Mouse (Mus musculus) duodenum, adult 2 months (tissue): ENCODE results near the gene Cdkl2. TPM values are rescaled to one million over a fixed set of nuclear protein-coding genes. Genes with fewer than 3 reads are reported as not detected.

Source experiments
- polyA plus RNA-seq: library from polyadenylated mRNA; depleted of rRNA; stranded (reverse); fragments of >200 nt; gene quantifications from 2 replicates; pipeline ENCODE4 v1.2.3, GENCODE M21; 2012; ENCODE audit warnings: low replicate concordance; rRNA removed

Gene Cdkl2
- polyA plus RNA-seq = 0.20 and 0.21 TPM in 2 replicates

GRCm38 (mm10) chr5:92043783-92044182 lies at the start of gene Cdkl2:
Gene Cdkl2, minus strand, starts transcription at chr5:92043883.

GRCm38 (mm10) chr5:92083417-92084038 lies 39.8 kb upstream of the Cdkl2 start, which contains the start of gene G3bp2:
Gene G3bp2, minus strand, starts transcription at chr5:92083719.

GRCm38 (mm10) chr5:91987236-91987635 lies 56.4 kb downstream of the Cdkl2 start, which contains the start of gene Odaph:
Gene Odaph, plus strand, starts transcription at chr5:91987475.

GRCm38 (mm10) chr5:91962639-91963440 lies 80.8 kb downstream of the Cdkl2 start, which contains the start of gene Rchy1:
Gene Rchy1, minus strand, starts transcription at chr5:91963068.

Other genes starting within 250 kb of the Cdkl2 start
- gene Rchy1, start 80.8 kb downstream of the Cdkl2 start, polyA plus RNA-seq = 5.1 and 7.0 TPM in 2 replicates
- not detected in 2 replicates for gene Odaph, start 56.4 kb downstream of the Cdkl2 start, polyA plus RNA-seq
- 3.8 and 5.1 TPM in 2 replicates for gene G3bp2, start 39.8 kb upstream of the Cdkl2 start, polyA plus RNA-seq
- 15.4 and 21.6 TPM in 2 replicates for gene Uso1, start 94.1 kb upstream of the Cdkl2 start, polyA plus RNA-seq
- not detected in 2 replicates for gene U90926, start 171.5 kb upstream of the Cdkl2 start, polyA plus RNA-seq
- gene Ppef2, start 212.4 kb upstream of the Cdkl2 start, polyA plus RNA-seq = 0.27 and 1.1 TPM in 2 replicates
- 42.0 and 59.7 TPM in 2 replicates for gene Naaa, start 234.3 kb upstream of the Cdkl2 start, polyA plus RNA-seq